Mouse (Mus musculus): Measurements from ENCODE around the gene Spata7. TPM values are rescaled to one million over a fixed set of nuclear protein-coding genes. Genes with fewer than 3 reads are reported as not detected.

Gene Spata7
- total RNA-seq, 2 experiments from 2014 or later, result 32.6 to 32.8 TPM

Other genes starting within 250 kb of the Spata7 start
- gene Kcnk10, start 49.8 kb upstream of the Spata7 start, total RNA-seq (2021), result 10 to 100 TPM; 22.8 to 26.2 TPM
- gene Ptpn21, start 109.2 kb downstream of the Spata7 start, total RNA-seq (2021), result 1 to 10 TPM; 7.5 to 7.6 TPM
- gene Zc3h14, start 118.8 kb downstream of the Spata7 start, total RNA-seq (2021), result 10 to 100 TPM; 92.6 to 96.6 TPM